Comparison of ENCODE assay signal across 27 mouse cellular contexts in genomic region chr5:96429532-96430141, GRCm38 (mm10). TPM values are rescaled to one million over a fixed set of nuclear protein-coding genes. Genes with fewer than 3 reads are reported as not detected.
DNase-seq lines count a peak whose midpoint lies in the region; ATAC-seq and TF ChIP-seq lines count a peak whose summit lies in the region.
"Had no signal": no experiment of that assay in that cellular context is flagged by ENCODE, and none has a peak within 500 bp of the region (broad histone marks: within the 10 kb centered on the region; RNA-seq: fewer than 3 reads in every experiment).

No protein-coding gene starts in this region.

- 21% methylated on average over 13 of the region's 13 CpGs for WGBS in kidney, postnatal 0 days
- WGBS in intestine, embryonic 16.5 days: 36% methylated on average over 13 of the region's 13 CpGs
- WGBS in lung, postnatal 0 days: 33% methylated on average over 13 of the region's 13 CpGs
- WGBS in stomach, embryonic 15.5 days: 29% methylated on average over 13 of the region's 13 CpGs

- no peak for TF ChIP-seq EP300 in lung, postnatal 0 days (IDR thresholded peaks at IDR 0.05)

- no peak for TF ChIP-seq CTCF in kidney, postnatal 0 days (IDR thresholded peaks at IDR 0.05; ENCODE audit: low read depth)
- TF ChIP-seq CTCF in lung, postnatal 0 days (IDR thresholded peaks at IDR 0.05): no peak

- H3K27ac ChIP-seq in kidney, postnatal 0 days: no peak overlapping the region
- H3K27ac ChIP-seq in intestine, embryonic 16.5 days (ENCODE audit: low read length): no peak overlapping the region
- H3K27ac ChIP-seq in lung, postnatal 0 days (ENCODE audit: low read length): no peak overlapping the region
- H3K27ac ChIP-seq in stomach, embryonic 15.5 days: no peak overlapping the region
- H3K27ac ChIP-seq: embryonic facial prominence, embryonic 13.5 days; forebrain, embryonic 15.5 days; hindbrain, postnatal 0 days; layer of hippocampus, adult 2 months; limb, embryonic 12.5 days; midbrain, embryonic 13.5 days had no signal

- H3K4me3 ChIP-seq in kidney, postnatal 0 days (replicated peaks; ENCODE audit: low read depth, low read length): no peak overlapping the region
- H3K4me3 ChIP-seq in intestine, embryonic 16.5 days (ENCODE audit: low read length): no peak overlapping the region
- H3K4me3 ChIP-seq in lung, postnatal 0 days (ENCODE audit: low read depth, low read length): no peak overlapping the region
- 0 out of 2 replicates have a peak overlapping the region, but pooled peaks have one; percentile 5 for H3K4me3 ChIP-seq in stomach, embryonic 15.5 days (replicated peaks)
- H3K4me3 ChIP-seq: embryonic facial prominence, embryonic 13.5 days; erythroblast, embryonic 14.5 days; forebrain, embryonic 15.5 days; layer of hippocampus, adult 2 months; limb, embryonic 12.5 days; midbrain, embryonic 13.5 days had no signal

- no peaks in the 10 kb centered on the region for H3K27me3 ChIP-seq in kidney, postnatal 0 days (ENCODE audit: insufficient read depth, low read length)
- H3K27me3 ChIP-seq in intestine, embryonic 16.5 days (replicated peaks; ENCODE audit: control insufficient read depth, insufficient read depth, low read length): no peaks in the 10 kb centered on the region
- H3K27me3 ChIP-seq in lung, postnatal 0 days (replicated peaks; ENCODE audit: insufficient read depth, low read length): no peaks in the 10 kb centered on the region
- no peaks in the 10 kb centered on the region for H3K27me3 ChIP-seq in stomach, embryonic 15.5 days (replicated peaks)
- H3K27me3 ChIP-seq: embryonic facial prominence, embryonic 13.5 days; forebrain, embryonic 15.5 days; limb, embryonic 12.5 days; midbrain, embryonic 13.5 days had no signal

- H3K4me2 ChIP-seq in kidney, postnatal 0 days (ENCODE audit: low read length): peak overlapping the region; percentile 44
- peak overlapping the region; percentile 4; the same call in 1 of the 2 replicates for H3K4me2 ChIP-seq in intestine, embryonic 16.5 days (ENCODE audit: low read depth, low read length)
- peak overlapping the region; percentile 29 for H3K4me2 ChIP-seq in lung, postnatal 0 days (replicated peaks; ENCODE audit: low read depth, low read length)
- peak overlapping the region; percentile 21; the same call in 1 of the 2 replicates for H3K4me2 ChIP-seq in stomach, embryonic 15.5 days
- H3K4me2 ChIP-seq: embryonic facial prominence, embryonic 13.5 days; forebrain, embryonic 15.5 days; heart, embryonic 11.5 days; limb, embryonic 12.5 days; liver, embryonic 11.5 days; midbrain, embryonic 13.5 days had no signal

- no peak overlapping the region for H3K9ac ChIP-seq in kidney, postnatal 0 days (ENCODE audit: low read depth, low read length)
- H3K9ac ChIP-seq in intestine, embryonic 16.5 days (ENCODE audit: low read depth, low read length): no peak overlapping the region
- no peak overlapping the region for H3K9ac ChIP-seq in lung, postnatal 0 days (replicated peaks; ENCODE audit: low read depth)
- no peak overlapping the region for H3K9ac ChIP-seq in stomach, embryonic 15.5 days
- H3K9ac ChIP-seq: embryonic facial prominence, embryonic 13.5 days; forebrain, embryonic 15.5 days; limb, embryonic 12.5 days; liver, postnatal 0 days; midbrain, embryonic 13.5 days had no signal

- no peak; the same call in 1 of the 2 replicates for ATAC-seq in kidney, postnatal 0 days (replicated peaks; ENCODE audit: low FRiP score, low read depth)
- ATAC-seq in intestine, embryonic 16.5 days: peak; percentile 60; the same call in 1 of the 2 replicates
- peak; percentile 73 for ATAC-seq in lung, postnatal 0 days
- peak; percentile 56; the same call in 1 of the 2 replicates for ATAC-seq in stomach, embryonic 15.5 days (ENCODE audit: insufficient read depth, low FRiP score, low read depth)
- ATAC-seq: forebrain, embryonic 15.5 days; hindbrain, postnatal 0 days; liver, postnatal 0 days; midbrain, embryonic 13.5 days had no signal

- no peaks in the 10 kb centered on the region for H3K9me3 ChIP-seq in kidney, postnatal 0 days (replicated peaks; ENCODE audit: low read length)
- H3K9me3 ChIP-seq in intestine, embryonic 16.5 days (ENCODE audit: control insufficient read depth, low read length): no peaks in the 10 kb centered on the region
- H3K9me3 ChIP-seq in lung, postnatal 0 days (ENCODE audit: low read length): no peaks in the 10 kb centered on the region
- no peaks in the 10 kb centered on the region for H3K9me3 ChIP-seq in stomach, embryonic 15.5 days
- H3K9me3 ChIP-seq: embryonic facial prominence, embryonic 13.5 days; forebrain, embryonic 15.5 days; limb, embryonic 12.5 days; midbrain, embryonic 13.5 days had no signal

- no peaks in the 10 kb centered on the region for H3K36me3 ChIP-seq in kidney, postnatal 0 days (ENCODE audit: insufficient read depth, low read length)
- H3K36me3 ChIP-seq in intestine, embryonic 16.5 days (ENCODE audit: control insufficient read depth, insufficient read depth, low read length): no peaks in the 10 kb centered on the region
- no peaks in the 10 kb centered on the region for H3K36me3 ChIP-seq in lung, postnatal 0 days (ENCODE audit: insufficient read depth, low read length)
- no peaks in the 10 kb centered on the region for H3K36me3 ChIP-seq in stomach, embryonic 15.5 days
- H3K36me3 ChIP-seq: embryonic facial prominence, embryonic 13.5 days; forebrain, embryonic 15.5 days; limb, embryonic 12.5 days; midbrain, embryonic 13.5 days had no signal

- DNase-seq in kidney, postnatal 0 days (ENCODE audit: low spot score): no peak
- DNase-seq in kidney, adult 18-20 months: no peak
- peak; percentile 52 for DNase-seq in lung, postnatal 0 days (ENCODE audit: low spot score)
- DNase-seq in cerebellum, adult 8-10 months: no peak
- DNase-seq in left cerebral cortex, adult 18-20 months (ENCODE audit: low spot score in 2 of 2): no peak
- DNase-seq: adrenal gland, adult 2 months; cerebellum, adult 11 months; cerebellum, postnatal 36 days; embryo, embryonic 11 days; heart, postnatal 14 days; kidney, postnatal 10 days; liver, postnatal 0 days; retina, postnatal 1 day; right cerebral cortex, postnatal 4 days had no signal

- peaks cover 4% of the 10 kb centered on the region; the same call in 1 of the 2 replicates for H3K4me1 ChIP-seq in kidney, postnatal 0 days (replicated peaks; ENCODE audit: insufficient read depth, low read length)
- 0 out of 2 replicates have a peak, but pooled peaks cover 3% of the 10 kb centered on the region for H3K4me1 ChIP-seq in intestine, embryonic 16.5 days (ENCODE audit: control insufficient read depth, insufficient read depth, low read length)
- no peaks in the 10 kb centered on the region for H3K4me1 ChIP-seq in lung, postnatal 0 days (ENCODE audit: insufficient read depth, low read depth, low read length)
- H3K4me1 ChIP-seq in stomach, embryonic 15.5 days: no peaks in the 10 kb centered on the region
- H3K4me1 ChIP-seq: embryonic facial prominence, embryonic 13.5 days; forebrain, embryonic 15.5 days; limb, embryonic 12.5 days; midbrain, embryonic 13.5 days had no signal

RNA-seq across cellular contexts. Expression of gene Fras1, which starts 55.9 kb away (rescaled TPM):
- polyA plus RNA-seq in kidney, postnatal 0 days (2015; fragmentation: Nextera tagmentation; extraction: Ambion mirVana): 15.8 and 19.6 TPM in 2 replicates
- polyA plus RNA-seq in intestine, embryonic 16.5 days (2015; fragmentation: Nextera tagmentation; extraction: Ambion mirVana): 12.7 and 13.9 TPM in 2 replicates
- polyA plus RNA-seq in lung, postnatal 0 days (2015; fragmentation: Nextera tagmentation; extraction: Ambion mirVana): 8.0 and 8.6 TPM in 2 replicates
- polyA plus RNA-seq in stomach, embryonic 15.5 days (2015; fragmentation: Nextera tagmentation; extraction: Ambion mirVana): 20.3 and 26.6 TPM in 2 replicates
- 10 to 100 TPM; 20.1 to 23.3 TPM for total RNA-seq in left cerebral cortex, adult 18-20 months (2021)
- total RNA-seq: megakaryocyte, adult 5-6 weeks; MEL had no signal
